ENCODE assay signal across 7 mouse cellular contexts in genomic region chr2:57237475-57237919, GRCm38 (mm10). TPM values are rescaled to one million over a fixed set of nuclear protein-coding genes. Genes with fewer than 3 reads are reported as not detected.
DNase-seq lines count a peak whose midpoint lies in the region; ATAC-seq and TF ChIP-seq lines count a peak whose summit lies in the region.

TSS of gene Gpd2 (plus strand) at chr2:57237635.

- no peak for TF ChIP-seq CTCF in testis, adult 2 months (IDR thresholded peaks at IDR 0.05; ENCODE audit: control insufficient read depth, insufficient read depth, insufficient replicate concordance, low read depth, low read length)
- TF ChIP-seq CTCF in cortical plate, adult 2 months (IDR thresholded peaks at IDR 0.05; ENCODE audit: extremely low read depth, insufficient read depth, low read length), result no peak

- TF ChIP-seq POLR2A in testis, adult 2 months (IDR thresholded peaks at IDR 0.05; ENCODE audit: control insufficient read depth, low read depth, low read length), result no peak
- no peak for TF ChIP-seq POLR2A in cortical plate, adult 2 months (IDR thresholded peaks at IDR 0.05; ENCODE audit: extremely low read depth, insufficient read depth, low read length)

- H3K27me3 ChIP-seq in testis, adult 2 months (ENCODE audit: control insufficient read depth, insufficient read depth, low read length), result no peaks in the 10 kb centered on the region

- DNase-seq in testis, postnatal 14 days (ENCODE audit: low spot score), result no peak
- no peak for DNase-seq in layer of hippocampus, adult 8-10 months (ENCODE audit: low spot score in 2 of 2)
- no peak for DNase-seq in embryo, embryonic 10.5 days (ENCODE audit: low spot score)

- H3K4me3 ChIP-seq in testis, adult 2 months (ENCODE audit: control insufficient read depth, low read depth, low read length), result peak within 1 kb of the TSS; percentile 88
- peak within 1 kb of the TSS; percentile 97 for H3K4me3 ChIP-seq in cortical plate, adult 2 months (ENCODE audit: insufficient read depth, low read length)

- ATAC-seq in granulocyte monocyte progenitor cell, adult 5-6 weeks (replicated peaks; ENCODE audit: poor library complexity, severe bottlenecking), result peak; percentile 1; the same call in 1 of the 2 replicates
- ATAC-seq in megakaryocyte-erythroid progenitor cell, adult 5-6 weeks (replicated peaks; ENCODE audit: low FRiP score, low TSS enrichment, poor library complexity, severe bottlenecking), result no peak

- H3K4me1 ChIP-seq in testis, adult 2 months (ENCODE audit: control insufficient read depth, insufficient read depth, low read length), result peaks cover 12% of the 10 kb centered on the region
- H3K4me1 ChIP-seq in cortical plate, adult 2 months (ENCODE audit: control insufficient read depth, insufficient read depth, low read length), result no peaks in the 10 kb centered on the region; the same call in 1 of the 2 replicates

- H3K36me3 ChIP-seq in testis, adult 2 months (ENCODE audit: control insufficient read depth, insufficient read depth, low read length), result no peaks in the 10 kb centered on the region

- peak within 1 kb of the TSS; percentile 54 for H3K27ac ChIP-seq in testis, adult 2 months (ENCODE audit: control insufficient read depth, insufficient read depth, low read depth, low read length)
- H3K27ac ChIP-seq in cortical plate, adult 2 months (ENCODE audit: insufficient read depth, low read length), result peak within 1 kb of the TSS; percentile 87

RNA-seq across cellular contexts. Expression of gene Gpd2, which starts in this region (rescaled TPM):
- polyA plus RNA-seq in testis, adult 2 months (2012; rRNA removed), result 220 and 242 TPM in 2 replicates
- polyA plus RNA-seq in cortical plate, adult 2 months (2012; rRNA removed), result 44.1 and 47.8 TPM in 2 replicates
- 16.1 and 19.2 TPM in 2 replicates for total RNA-seq in granulocyte monocyte progenitor cell, adult 5-6 weeks (2014; fragmentation: Nextera tagmentation)
- 29.3 and 31.1 TPM in 2 replicates for total RNA-seq in granulocyte monocyte progenitor cell, adult 5-6 weeks (2017)
- total RNA-seq in layer of hippocampus, adult 8-10 months (2022), result 100 to 1,000 TPM; 120 to 148 (median 124) TPM
- 28.9 and 32.5 TPM in 2 replicates for total RNA-seq in megakaryocyte-erythroid progenitor cell, adult 5-6 weeks (2014; fragmentation: Nextera tagmentation)
- total RNA-seq in megakaryocyte-erythroid progenitor cell, adult 5-6 weeks (2017), result 19.1 and 24.6 TPM in 2 replicates
